Mouse (Mus musculus) spleen, postnatal 10 days (tissue): ENCODE measurements around the gene Yeats2.

Source experiments
- DNase-seq, 2 experiments: peaks; one replicate each; pipeline ENCODE4 v3.0.0; 2021 to 2022; ENCODE audit warnings: low spot score in 2 of 2

Yeats2 gene

GRCm38 (mm10) chr16:20280238-20280637 lies 139.4 kb downstream of the Yeats2 start:
- no peak for DNase-seq
